Mouse (Mus musculus) thymus, postnatal 0 days (tissue): Measurements from ENCODE around the gene Btbd6. TPM values are rescaled to one million over a fixed set of nuclear protein-coding genes. Genes with fewer than 3 reads are reported as not detected.

Experiments used
- DNase-seq: peaks from one replicate; pipeline ENCODE4 v3.0.0-alpha.2; 2015; ENCODE audit warnings: low spot score
- polyA plus RNA-seq: library from polyadenylated mRNA; unstranded; fragments of >200 nt; fragmentation: Nextera tagmentation; extraction: Ambion mirVana; gene quantifications from 2 replicates; pipeline ENCODE4 v1.2.1, GENCODE M21; 2015

The Btbd6 gene
- polyA plus RNA-seq, 1 experiment from 2014 or later: 18.0 TPM

DNA sequence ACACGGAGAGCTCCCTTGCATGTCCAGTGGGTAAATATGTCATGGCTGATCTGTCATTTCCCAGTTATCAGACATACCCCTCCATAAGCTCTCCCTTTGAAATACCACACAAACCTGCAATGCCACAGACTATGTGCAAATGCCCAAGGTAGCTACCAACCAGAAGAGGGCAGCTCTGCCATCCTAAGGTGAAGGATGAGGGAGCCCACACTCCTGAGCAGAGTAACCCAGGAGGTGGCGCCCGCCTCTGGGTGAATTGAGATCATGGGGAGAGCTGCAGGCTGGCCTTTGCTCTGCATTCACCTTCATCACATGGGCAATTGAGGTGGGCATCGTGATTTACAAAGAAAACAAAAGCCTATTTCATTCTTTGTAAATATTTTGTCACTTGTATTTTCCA is 28.7 kb downstream of the Btbd6 start:
- DNase-seq: peak; percentile 83

DNA sequence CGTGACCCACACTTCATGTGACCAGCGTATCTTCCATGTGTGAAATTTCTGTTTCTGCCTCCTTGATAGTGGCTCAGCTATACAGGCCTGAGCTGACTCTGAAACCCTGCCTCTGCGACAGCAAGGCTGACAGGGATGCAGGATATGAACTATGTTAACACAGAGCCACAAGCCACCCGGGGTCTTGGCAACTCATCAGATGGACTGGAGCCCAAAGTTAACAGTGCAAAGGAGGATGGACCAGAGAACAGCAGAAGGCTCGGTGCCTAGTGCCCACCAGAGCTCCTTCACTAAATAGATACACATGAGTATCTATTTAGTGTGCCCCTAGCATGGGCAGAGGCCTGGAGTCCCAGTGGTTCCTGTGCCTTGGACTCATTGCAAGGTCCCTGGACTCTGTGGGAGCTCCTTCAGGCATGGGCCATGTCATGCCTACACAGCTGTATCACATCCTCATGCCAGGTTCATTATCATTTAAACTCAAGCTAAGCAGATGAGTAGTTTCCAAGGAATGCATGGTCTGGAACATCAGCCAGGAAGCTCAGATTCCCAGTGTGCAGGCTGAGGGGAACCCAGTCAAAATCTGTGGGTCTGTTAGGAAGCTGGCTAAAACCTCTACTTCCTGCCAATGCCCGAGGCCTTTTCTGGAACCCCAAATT is 35.5 kb downstream of the Btbd6 start:
- no peak for DNase-seq

DNA sequence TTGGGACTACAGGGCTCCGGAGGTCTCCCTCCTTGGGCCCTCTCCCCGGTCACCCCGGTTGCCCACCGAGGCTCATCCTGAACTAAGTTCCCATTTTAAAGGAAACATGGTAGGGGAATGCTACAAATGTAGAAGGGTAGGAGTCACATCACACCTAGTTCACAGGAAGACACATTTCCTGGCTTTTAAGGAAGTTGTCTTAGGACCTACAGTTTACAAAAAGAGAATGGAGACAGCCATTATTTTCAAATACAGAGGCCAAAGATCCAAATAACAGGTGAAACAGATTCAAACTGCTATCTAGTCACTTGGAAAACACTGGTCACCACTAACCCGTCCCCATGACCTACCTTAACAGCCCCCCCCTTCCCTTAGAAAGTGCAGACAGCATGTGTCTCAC is 36.2 kb downstream of the Btbd6 start:
- DNase-seq: no peak

DNA sequence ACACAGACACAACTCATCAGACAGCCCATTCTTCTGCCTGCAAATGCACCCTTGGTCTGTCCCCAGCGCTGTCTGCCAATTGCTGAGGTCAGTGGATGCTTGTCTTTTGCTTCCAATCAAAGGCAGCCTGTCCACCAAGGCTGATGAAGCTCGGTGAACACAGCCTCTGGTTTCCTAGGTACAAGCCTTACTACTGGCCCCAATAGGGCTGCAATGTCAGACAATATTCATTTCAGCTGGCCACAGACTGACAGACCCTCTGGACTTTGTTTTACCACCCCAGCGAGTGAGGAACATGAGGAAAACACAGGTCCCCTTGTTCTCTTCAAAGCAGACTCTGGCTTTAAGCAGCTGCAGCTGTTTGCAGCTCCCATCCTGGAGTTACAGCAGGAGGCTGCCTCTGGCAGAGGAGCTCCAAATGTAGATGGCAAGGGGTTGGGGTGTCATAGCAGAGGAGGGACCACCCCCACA is 36.8 kb downstream of the Btbd6 start:
- DNase-seq: no peak

DNA sequence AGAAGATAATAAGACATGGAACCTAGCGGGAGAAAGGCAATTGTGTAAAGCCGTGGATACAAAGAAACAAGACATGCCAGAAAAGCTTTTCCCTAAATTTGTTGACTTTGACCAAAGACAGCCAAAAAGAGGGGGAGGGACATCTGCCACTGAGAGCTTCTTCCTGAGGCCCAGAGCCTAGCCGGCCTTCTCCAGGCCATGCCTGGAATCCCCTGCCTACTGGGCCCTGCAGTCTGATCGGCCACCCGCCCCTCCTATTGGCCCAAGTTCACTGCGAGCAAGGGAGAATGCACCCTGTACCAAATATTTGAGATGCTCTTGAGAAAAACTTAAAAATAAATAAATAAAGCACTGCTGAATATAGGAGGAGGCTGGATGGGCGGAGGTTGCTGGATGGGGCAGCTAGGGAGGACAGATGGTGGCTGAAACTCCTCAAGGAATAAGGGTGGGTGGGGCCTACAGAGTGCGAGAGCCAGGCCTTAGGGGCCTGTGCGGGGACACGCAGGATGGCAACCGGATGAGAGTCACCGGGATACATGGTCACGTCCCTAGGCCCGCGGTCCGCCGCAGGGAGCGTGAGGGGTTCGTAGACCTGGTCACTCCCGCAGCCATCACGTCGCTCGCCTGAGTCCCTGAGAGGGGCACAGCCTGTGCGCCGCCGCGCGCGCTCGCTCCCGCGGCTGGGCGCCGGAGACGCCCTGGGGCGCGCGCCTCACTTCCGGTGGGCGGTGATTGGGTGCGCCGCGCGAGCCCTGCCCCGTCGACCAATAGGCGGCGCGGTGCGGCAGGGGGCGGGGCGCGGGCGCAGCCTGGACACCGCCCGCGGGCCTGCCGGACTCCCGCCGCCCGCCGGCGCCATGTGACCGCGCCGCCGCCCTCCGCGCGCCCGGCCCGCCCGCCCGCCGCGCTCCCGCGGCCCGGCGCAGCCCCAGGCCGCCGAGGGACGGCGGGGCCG is 37.6 kb downstream of the Btbd6 start, which contains the start of gene Pacs2:
Pacs2 (plus strand) TSS at position 905 of the 955 bp plus-strand sequence.
- DNase-seq: peak; percentile 93

DNA sequence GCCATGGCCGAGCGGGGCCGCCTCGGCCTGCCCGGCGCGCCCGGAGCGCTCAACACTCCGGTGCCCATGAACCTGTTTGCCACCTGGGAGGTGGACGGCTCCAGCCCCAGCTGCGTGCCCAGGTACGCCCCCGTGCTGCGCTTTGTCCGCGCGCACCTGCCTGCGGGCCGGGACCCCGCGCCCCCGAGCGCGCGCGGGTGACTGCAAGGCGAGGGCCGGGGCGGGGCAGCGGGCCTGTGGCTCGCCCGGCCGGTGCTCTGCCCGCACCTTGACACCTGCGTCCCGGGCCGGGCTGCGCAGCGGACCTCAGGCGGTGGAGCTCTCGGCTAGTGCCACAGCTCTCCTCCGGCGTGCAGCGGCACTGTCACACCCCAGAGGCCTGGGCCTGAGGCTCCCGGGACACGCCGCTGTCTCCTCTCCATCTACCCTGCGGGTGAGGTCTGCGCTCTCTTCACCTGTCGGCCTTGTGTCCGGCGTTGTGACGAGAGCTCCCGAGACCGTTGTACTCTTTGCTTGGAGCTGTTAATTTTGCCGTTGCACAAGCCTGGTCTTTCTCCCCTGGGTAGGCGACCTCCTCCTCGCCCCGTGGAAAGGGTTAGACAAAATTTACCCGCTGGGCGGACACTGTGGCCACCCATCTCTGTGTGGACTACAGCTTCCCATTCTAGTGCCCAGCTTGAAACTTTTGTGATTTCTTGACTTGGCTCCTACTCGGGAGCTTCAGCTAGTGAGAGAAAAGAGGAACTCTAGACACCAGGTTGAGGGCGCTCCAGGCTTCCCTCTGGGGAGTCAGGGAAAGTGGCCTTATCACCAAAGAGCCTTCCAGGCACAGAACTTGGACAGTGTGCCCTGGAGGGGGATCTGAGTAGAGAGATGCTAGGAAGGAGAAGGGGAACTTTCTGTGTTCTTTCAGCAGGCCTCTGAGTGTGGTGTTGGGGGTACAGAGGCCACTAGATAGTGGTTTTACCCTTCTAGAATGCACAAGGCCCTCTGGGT is 38.6 kb downstream of the Btbd6 start:
- peak; percentile 37 for DNase-seq

DNA sequence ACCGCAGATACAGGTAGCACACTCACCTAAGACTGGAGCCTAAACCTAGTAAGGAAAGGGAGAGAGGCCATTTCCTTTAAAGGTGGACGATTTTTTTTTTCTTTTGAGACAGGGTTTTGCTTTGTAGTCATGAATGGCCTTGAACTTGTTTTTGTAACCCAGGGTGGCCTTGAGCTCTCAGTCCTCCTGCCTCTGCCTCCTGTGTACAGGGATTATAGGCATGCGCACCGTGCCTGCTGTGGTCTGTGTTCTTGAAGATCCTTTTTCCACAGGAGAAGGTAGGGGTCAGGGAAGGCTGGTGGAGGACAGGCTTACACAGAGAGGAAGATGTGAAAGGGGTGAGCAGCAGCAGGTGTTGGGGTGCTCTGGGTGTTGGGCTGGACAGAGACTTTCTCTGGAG is 39.7 kb downstream of the Btbd6 start:
- no peak for DNase-seq

DNA sequence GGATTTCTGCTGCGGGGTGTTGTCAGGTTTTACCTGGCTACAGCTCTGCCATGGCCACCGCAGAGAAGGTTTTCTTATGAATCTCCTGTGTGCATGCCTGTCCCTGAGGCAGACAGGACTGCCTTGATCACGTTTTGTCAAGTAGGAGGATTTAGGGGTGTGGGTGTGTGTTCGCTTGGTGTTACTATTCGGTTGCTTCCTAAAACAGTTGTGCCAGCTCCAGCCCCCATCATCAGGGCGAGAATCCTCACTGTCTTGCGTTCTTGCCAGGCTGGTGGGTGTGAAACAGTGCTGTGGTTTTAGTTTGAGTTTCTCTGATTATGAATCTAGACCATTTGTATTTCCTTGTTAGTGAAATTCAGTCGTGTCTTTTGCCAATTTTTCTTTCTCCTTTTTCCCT is 40.7 kb downstream of the Btbd6 start:
- no peak for DNase-seq

DNA sequence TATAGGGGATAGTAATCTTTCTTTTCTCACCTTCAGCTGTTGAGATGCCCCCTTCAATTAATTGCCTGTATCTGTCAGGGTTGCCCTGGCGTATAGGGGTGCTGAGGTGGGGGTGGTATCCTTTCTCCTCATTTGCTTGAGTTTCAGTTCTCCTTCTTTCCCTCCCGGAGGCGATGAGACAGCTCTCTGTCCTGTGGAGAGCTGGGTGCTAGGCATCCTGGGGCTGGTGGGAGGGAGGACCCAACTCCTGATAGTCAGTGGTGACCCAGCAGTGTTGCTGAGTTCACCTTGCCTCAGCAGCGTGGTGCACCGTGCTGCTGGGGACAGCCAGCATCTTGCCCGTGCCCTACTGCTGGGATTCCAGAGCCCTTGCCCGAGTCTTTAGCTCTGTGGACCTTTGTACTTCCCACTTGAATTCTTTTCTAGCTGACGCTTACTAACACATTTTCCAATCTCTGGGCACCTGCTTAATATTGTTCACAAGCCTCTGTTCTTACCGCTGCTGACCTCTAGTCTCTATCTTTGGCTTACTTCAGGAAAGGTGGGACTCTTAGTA is 41.2 kb downstream of the Btbd6 start:
- DNase-seq: no peak

DNA sequence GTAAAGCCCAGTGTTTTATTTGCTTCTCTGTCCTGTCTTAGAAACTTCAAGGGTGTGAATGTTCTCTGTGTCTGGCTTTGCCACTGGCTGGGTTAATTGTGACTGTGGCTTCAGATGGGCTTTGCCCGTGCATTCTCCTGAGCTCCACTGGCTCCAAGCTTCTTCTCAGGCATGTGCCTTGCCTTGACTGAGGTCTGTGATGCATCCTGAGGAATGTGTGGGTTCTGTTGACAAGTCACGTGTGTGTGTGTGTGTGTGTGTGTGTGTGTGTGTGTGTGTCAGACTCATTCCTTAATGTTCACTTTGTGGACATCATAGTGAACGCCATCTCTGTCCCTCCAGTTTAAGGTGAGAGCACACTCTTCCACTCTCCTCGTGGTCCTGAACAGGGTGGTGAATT is 42.5 kb downstream of the Btbd6 start:
- DNase-seq: no peak

DNA sequence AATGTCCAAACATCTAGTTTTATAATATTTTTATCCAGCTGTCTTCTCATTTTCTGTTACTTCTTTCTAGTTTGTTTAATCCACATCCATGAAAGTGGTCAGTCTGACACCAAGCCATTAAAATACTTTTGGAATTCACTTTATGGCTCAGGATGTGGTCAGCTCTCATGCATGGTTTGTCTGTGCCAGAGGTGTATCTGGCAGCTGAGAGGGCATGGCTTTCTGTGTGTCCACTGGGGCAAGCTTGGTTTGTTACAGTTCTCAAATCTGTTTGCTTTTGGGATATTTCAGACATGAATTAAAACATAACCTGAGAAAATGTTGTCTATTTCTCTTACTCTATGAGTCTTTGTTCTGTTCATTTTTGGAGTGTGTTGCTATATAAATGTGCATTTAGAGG is 45.2 kb downstream of the Btbd6 start:
- DNase-seq: no peak

DNA sequence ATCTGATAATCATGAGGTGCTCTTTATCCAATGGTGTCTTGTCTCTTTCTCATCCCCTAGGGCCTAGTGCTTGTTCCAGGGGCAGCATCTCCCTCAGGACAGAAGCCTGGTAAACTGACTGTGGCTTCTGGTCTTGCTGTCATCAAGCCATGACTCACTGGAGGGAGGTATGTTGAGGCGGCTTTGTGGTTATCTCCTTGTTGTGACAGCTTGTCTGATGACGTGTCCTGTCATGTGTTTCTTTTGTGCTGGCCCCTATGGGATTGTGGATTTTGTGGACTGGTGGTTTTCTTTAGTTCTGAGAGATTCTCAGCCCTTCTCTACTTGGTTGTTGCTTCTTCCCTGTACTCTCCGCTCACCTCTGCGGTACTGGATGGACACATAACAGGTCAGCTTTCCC is 46.8 kb downstream of the Btbd6 start:
- DNase-seq: no peak

DNA sequence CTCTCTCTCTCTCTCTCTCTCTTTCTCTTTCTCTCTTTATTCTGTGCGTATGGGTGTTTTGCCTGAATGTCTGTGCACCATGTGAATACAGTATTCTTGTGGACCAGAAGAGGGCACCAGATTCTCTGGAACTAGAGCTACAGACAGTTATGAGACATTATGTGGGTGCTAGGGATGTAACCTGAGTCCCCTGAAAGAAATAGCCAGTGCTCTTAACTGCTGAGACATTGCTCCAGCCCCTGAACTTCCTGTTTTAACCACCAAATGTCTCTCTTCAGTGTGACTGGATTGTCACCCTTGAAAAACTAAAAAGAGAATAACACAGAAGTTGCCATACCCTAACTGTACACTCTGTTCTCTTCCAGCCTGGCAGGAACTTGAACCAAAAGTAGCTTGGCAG is 50.3 kb downstream of the Btbd6 start:
- DNase-seq: no peak

DNA sequence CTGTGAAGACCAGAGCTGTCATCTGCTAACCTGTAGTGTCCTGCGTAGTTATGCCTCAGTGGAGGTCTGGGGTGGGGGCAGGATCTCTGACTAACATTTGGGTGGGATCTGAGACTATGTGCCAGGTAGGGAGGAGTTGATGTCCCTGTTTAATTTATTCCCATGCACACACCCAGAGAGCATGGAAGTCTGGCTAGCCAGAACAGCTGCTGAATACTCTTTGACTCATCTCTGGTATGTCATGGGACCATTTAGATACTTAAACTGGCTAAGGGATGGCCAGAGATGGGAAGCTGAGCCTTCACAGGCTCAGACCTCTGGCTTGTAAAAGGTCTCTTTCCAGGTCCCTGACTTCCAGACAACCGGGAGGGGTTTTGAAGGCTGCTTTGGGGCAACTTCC is 51.2 kb downstream of the Btbd6 start:
- no peak for DNase-seq

DNA sequence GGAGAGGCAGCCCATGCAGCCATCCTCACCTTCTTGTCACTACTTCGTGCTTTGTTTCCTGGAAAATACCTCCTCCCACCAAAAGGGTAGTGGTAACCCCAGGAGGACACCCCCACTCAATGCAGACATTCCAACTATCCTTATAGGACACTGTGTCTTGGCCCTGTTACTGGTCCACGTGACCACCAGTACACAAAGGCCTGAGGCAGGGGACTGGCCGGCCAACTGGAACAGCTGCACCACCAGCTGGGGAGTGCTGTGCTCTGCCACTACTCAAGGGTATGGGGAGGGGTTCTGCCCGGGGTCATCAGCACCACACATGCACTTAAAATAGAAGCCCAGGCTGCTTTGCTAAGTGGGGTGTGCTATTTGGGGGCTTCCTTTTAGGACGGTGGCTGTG is 51.8 kb downstream of the Btbd6 start:
- no peak for DNase-seq

Other genes with a start within 250 kb of the Btbd6 start
- 46.2 and 49.3 TPM in 2 replicates for gene Pld4, start 215.8 kb upstream of the Btbd6 start, polyA plus RNA-seq
- 1.0 and 1.2 TPM in 2 replicates for gene Ahnak2, start 173.8 kb upstream of the Btbd6 start, polyA plus RNA-seq
- gene Clba1, start 167.5 kb upstream of the Btbd6 start, polyA plus RNA-seq: 4.8 and 4.9 TPM in 2 replicates
- 147 and 151 TPM in 2 replicates for gene Cdca4, start 147.1 kb upstream of the Btbd6 start, polyA plus RNA-seq
- 26.6 and 28.5 TPM in 2 replicates for gene Gpr132, start 108.3 kb upstream of the Btbd6 start, polyA plus RNA-seq
- 8.3 and 10.2 TPM in 2 replicates for gene Jag2, start 46.7 kb upstream of the Btbd6 start, polyA plus RNA-seq
- 93.9 and 98.4 TPM in 2 replicates for gene Nudt14, start 34.4 kb upstream of the Btbd6 start, polyA plus RNA-seq
- 70.8 and 89.0 TPM in 2 replicates for gene Brf1, start 24.2 kb downstream of the Btbd6 start, polyA plus RNA-seq
- 5.2 and 6.4 TPM in 2 replicates for gene Pacs2, start 38.0 kb downstream of the Btbd6 start, polyA plus RNA-seq
- gene Tex22, start 98.0 kb downstream of the Btbd6 start, polyA plus RNA-seq: not detected in 2 replicates
- gene Mta1, start 121.8 kb downstream of the Btbd6 start, polyA plus RNA-seq: 11.7 and 13.6 TPM in 2 replicates
- gene Crip2, start 163.8 kb downstream of the Btbd6 start, polyA plus RNA-seq: 113 and 122 TPM in 2 replicates
- 2,725 and 3,094 TPM in 2 replicates for gene Crip1, start 169.8 kb downstream of the Btbd6 start, polyA plus RNA-seq
- gene Tedc1, start 179.9 kb downstream of the Btbd6 start, polyA plus RNA-seq: 49.4 and 71.1 TPM in 2 replicates
- gene Tmem121, start 209.4 kb downstream of the Btbd6 start, polyA plus RNA-seq: 35.5 and 37.2 TPM in 2 replicates